Mouse (Mus musculus): ENCODE results near the gene Atp5j2.
"Not testable (repeated sequence)": the region's sequence is repeated elsewhere in the genome, so short reads cannot be mapped to it uniquely, and the experiment has no call there.

Atp5j2 gene

GRCm38 (mm10) chr5:145191962-145192361 lies at the start of gene Atp5j2:
TSS of gene Atp5j2 (minus strand) at chr5:145192062.
- no peak for DNase-seq

GRCm38 (mm10) chr5:145234636-145235035 lies 42.8 kb upstream of the Atp5j2 start:
- peak; percentile 38 for DNase-seq

- peak; percentile 41 for DNase-seq
These were observed 40.1 kb upstream of the Atp5j2 start for GRCm38 (mm10) chr5:145231893-145232411.

- peak; percentile 96 for DNase-seq
These were observed 39.6 kb upstream of the Atp5j2 start, which contains the start of gene Zfp655 for GRCm38 (mm10) chr5:145231367-145231871. TSS of gene Zfp655 (plus strand) at chr5:145231715.

DNA sequence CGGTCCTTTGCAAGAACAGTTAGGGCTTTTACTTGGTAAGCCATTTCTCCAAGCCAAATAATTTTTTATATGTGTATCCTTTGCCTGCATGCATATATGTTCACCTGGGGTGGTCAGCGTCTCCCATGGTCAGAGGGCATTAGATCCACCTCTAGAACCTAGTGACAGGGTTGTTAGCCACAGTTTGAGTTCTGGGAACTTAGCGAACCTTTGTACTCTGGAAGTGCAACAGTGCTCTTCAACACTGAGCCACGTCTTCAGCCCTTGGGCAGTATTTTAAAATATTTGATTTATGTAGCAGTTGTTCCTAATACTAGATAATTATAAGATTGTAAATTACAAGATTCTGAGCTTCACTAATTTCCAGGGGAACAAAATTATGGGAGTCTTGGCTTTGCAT lies 38.8 kb upstream of the Atp5j2 start:
- no peak for DNase-seq

DNA sequence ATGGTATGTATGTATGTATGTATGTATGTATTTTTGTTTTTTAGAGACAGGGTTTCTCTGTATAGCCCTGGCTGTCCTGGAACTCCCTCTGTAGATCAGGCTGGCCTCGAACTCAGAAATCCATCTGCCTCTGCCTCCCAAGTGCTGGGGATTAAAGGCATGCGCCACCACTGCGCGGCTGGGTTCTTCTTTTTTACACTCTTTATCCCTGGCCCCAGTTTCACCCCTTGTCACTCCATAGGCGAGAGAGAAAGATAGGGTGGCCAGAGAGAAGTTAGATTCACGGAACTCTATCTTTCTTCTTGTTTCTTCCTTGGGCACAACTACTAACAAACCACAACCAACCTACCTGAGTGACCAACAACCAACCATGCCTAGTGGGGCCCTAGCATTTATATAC lies 37.4 kb upstream of the Atp5j2 start:
- not testable (repeated sequence) for DNase-seq

GRCm38 (mm10) chr5:145226453-145226852 lies 34.6 kb upstream of the Atp5j2 start:
- DNase-seq: no peak

DNA sequence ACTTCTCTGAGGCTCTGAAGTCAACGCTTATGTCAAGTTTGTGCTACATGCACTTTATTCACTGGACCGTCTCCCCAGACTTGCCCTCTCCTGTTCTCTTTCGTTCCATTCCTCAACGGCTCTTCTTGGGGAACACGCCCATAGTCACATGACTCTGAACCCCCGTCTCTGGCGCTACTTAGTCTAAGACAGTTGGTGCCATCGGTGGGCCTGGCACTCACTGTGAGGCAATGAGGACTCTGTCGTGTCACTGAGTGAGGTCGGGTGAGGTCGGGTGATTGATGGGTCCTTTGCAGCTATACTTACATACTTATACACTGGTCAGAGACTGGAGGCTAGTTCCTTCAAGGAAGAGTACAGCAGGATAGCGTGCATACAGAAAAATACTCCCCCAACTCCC lies 31.5 kb upstream of the Atp5j2 start:
- DNase-seq: no peak

DNA sequence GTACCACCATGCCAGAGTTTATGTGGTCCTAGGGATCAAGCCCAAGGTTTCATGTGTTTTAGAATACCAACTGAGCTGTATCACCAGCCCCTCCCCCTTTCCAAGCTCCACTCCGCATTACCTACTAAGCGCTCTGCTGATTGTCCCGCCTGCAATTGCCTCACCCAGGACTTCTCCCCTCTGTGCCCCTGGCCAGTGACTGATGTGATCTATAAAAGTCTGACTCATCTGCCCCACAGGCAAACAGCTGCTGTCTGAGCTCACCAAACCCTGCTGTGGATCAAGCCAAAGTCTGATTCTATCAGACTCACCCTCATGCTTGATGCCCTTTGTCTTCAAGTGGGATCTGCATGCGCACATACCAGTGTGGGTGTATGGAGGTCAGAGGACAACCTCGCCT lies 31.0 kb upstream of the Atp5j2 start:
- no peak for DNase-seq

GRCm38 (mm10) chr5:145219981-145220380 lies 28.1 kb upstream of the Atp5j2 start:
- DNase-seq: no peak

DNA sequence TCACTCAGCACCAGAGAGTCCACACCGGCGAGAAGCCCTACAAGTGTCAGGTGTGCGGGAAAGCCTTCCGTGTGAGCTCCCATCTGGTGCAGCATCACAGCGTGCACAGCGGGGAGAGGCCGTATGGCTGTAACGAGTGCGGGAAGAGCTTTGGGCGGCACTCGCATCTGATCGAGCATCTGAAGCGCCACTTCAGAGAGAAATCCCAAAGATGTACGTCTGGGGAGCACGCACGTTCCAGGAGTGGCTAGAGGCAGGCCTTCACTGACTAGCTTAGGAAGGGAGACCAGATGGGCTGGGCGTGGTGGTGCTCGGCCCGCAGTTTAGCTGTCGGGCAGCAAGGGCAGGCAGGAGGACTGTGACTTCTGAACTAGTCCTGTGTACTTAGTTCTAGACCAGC lies 26.8 kb upstream of the Atp5j2 start:
- no peak for DNase-seq

DNA sequence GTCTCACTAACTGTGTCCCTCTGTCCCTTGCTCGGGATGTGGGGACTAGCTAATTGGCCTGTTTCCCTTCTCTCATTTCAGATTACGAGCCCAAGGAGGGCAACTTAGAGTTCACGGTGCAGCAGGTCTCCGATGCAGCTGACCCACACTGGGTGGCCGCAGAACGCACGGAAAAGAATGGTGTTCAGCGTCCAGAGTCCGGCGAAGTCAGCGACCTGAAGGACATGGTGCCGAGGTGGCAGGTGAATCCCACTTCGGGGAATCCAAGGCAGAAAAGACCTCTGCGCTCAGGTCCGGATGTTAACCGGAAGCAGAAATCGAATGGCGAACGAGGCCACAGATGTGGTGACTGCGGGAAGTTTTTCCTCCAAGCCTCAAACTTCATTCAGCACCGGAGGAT lies 26.3 kb upstream of the Atp5j2 start:
- DNase-seq: no peak

- DNase-seq: no peak
These were observed 25.9 kb upstream of the Atp5j2 start for GRCm38 (mm10) chr5:145217746-145218145.

DNA sequence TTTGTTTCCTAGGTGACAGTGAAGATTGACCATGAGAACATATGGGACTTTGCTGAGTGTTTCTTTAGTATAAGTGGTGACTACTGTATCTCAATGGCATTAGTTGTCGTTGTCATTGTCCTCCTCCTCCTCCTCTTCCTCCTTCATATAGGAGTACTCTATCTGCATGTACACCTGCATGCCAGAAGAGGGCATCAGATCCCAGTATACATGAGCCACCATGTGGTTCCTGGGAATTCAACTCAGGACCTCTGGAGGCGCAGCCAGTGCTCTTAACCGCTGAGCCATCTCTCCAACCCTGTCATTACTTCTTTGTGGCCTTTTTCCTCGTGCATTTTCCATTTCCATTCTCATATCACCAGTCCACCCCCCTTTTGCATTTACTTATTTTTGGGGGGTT lies 22.8 kb upstream of the Atp5j2 start:
- no peak for DNase-seq

- DNase-seq: no peak
These were observed 21.6 kb upstream of the Atp5j2 start for GRCm38 (mm10) chr5:145213505-145213904.

DNA sequence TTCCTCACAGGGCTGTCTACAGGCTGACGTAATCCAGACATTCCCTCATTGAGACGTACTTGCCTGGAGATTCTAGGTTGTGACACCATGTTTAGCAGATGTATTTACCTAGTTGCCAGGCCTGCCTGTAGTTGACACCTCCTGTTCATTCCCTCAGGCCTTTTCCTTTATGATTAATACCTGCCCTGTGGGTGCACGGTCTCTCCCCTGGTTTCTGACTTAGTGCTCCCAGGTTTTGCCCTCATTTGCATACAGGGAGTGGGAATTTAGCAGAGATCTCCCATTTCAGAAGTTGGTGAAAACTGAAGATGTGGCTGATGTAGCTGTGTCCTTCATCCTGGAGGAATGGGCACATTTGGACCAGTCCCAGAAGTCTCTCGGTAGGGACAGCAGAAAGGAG lies 20.4 kb upstream of the Atp5j2 start:
- DNase-seq: no peak

- DNase-seq: no peak
These were observed 19.5 kb upstream of the Atp5j2 start for GRCm38 (mm10) chr5:145211340-145211739.

DNA sequence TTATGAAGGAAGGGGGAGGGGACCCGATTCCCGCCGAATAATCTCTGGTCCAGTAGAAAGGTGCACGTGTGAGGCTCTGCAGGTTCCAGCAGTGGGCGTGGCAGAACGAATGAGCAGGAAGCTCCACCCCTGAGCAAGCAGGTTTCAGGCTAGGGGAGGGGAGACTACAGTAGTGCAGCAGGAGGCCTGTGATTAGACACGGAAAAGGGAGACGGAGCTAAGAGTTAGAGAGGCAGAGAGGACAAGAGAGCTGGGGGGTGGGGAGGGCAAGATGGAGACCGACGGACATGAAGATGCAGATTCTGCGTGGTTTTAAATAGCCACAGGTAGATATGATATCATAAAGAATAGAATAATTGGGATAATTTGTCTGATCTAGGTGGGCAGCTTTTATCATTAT lies 16.5 kb upstream of the Atp5j2 start:
- DNase-seq: not testable (repeated sequence)

DNA sequence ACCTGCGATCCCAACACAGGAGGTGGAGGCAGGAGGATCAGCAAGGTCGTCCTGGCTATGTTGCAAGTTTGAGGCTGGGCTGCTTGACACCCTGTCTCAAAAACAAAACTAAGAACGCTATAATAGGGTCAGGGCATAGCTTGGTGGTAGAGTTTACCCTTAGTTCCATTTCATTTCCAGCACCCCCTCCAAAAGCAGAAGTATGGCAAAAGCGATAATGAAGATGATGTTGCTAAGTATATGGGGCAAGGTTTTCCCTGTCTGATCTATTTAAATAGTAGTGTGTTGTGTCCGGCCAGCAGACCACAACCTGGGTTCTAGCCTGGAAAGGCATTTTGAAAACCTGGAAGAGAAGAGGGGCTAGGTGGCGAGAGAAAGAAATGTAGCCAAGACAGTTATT lies 16.1 kb upstream of the Atp5j2 start:
- no peak for DNase-seq

DNA sequence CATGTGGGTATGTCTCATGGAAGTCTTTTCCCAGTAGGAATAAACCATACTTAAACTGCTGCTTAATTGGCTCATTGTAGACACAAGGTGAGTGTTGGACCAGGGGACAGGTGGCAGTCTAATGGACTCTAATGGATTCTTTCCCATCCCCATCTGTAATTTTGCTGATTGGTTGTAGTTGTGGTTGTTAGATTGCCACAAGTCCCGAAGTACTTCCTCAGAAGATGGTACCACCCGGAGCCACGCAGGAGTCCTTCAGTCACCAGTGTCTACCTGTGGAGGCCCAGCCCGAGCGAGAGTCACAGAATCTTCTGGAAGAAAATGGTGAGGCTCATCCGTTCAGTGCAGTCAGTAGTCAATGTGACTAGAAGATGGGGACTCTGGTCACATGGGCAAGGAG lies 15.5 kb upstream of the Atp5j2 start:
- no peak for DNase-seq

DNA sequence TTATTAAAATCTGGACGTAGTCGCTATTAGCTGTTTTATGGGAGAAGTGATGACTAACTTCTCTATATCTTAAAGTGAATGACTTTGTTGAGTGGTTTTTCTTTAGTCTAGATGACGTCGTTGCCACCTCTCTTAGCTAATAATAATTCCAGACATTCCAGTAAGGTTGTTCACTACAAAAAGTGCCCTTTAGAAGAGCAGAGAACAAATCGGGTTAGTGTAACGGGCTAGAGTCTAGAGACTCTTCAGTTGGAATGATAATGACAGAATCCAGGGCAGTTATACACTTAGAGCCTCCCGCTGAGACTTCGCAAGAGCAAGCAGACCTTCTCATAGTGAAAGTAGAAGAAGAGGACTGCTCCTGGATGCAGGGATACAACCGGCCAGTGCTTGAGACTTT lies 13.2 kb upstream of the Atp5j2 start:
- DNase-seq: no peak

GRCm38 (mm10) chr5:145203936-145204691 lies 12.3 kb upstream of the Atp5j2 start, which contains the start of gene Zkscan5:
TSS of gene Zkscan5 (plus strand) at chr5:145204562.
- DNase-seq: peak; percentile 98

DNA sequence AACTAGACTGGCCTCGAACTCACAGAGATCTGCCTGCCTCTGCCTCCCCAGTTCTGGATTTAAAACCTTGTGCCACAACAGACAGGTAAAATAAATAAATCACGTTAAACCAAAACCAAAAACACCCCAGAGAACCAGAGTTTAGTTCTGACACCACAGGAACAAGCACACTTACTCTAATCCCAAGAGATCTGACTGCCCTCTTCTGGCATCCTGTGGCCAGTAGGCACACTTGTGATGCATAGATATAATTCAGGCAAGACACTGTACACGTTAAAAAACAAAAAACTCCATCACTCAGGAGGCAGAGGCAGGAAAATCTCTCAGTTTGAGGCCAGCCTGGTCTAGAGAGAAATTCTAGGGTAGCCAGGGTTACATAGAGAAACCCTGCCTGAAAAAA lies 10.6 kb upstream of the Atp5j2 start:
- no peak for DNase-seq

DNA sequence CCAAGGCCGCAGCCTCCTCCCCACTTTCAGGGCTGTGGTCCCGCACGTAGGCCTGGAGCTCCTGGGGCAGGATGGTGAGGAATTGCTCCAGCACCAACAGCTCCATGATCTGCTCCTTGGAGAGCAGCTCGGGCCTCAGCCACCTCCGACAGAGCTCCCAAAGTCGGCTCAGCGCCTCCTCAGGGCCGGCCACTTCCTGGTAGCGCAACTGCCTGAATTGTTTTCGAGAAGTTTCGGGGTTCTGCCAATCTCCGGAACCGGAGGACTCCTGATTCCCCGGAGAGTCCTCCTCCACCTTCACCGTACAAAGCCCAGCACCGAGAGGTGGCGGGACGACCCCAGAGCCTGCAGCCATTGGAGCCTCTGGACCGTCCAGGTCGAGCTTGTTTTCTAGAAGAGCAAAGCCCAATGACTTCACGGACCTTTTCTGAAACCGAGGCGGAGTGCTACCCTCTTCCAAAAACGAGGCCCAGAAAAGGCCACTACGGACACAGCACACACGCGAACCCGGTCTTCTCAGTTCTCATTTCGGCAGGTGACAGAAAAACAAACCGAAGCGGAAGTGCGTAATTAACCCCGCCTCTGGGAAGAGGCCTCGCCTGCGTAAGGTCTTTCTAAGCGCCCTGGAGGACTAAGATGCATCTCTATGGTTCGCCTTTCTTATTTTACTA lies 9.6 kb upstream of the Atp5j2 start, which contains the start of gene Zkscan14:
Zkscan14 (minus strand) TSS at position 548 of the 671 bp plus-strand sequence.
- DNase-seq: peak; percentile 93
